Mouse (Mus musculus) left cerebral cortex, adult 2 months (tissue): ENCODE measurements around the gene Gnao1. TPM values are rescaled to one million over a fixed set of nuclear protein-coding genes. Genes with fewer than 3 reads are reported as not detected.
A peak's percentile ranks its signal among the peaks of the same experiment; 100 is the strongest.

ENCODE experiments used
- DNase-seq, 2 experiments: peaks; one replicate each; pipeline ENCODE4 v3.0.0; 2021 to 2022; ENCODE audit warnings: low spot score in 2 of 2, mixed read lengths in 1 of 2; ENCODE audit errors: extremely low spot score in 1 of 2
- H3K27ac ChIP-seq: fragments of 200-600 bp; 2 replicates; pipeline ENCODE4 v1.8.1; 2022
- H3K4me3 ChIP-seq: fragments of 200-600 bp; 2 replicates; pipeline ENCODE4 v1.8.1; 2022
- CTCF ChIP-seq: fragments of 200-600 bp; IDR thresholded peaks from 2 replicates; pipeline ENCODE4 v1.8.1; 2022; ENCODE audit warnings: antibody characterized with exemption, mild to moderate bottlenecking, moderate library complexity
- intact Hi-C: fragments of 180-260 bp; cut with DNase I; formaldehyde crosslinking; loops from one replicate; pipeline ENCODE4 v1.15.1; 2025
- microRNA-seq, 2 experiments: library from miRNA; unstranded; fragments of <30 nt; microRNA quantifications; one replicate each; pipeline ENCODE4 v1.2.0; 2021
- total RNA-seq, 2 experiments: library from RNA; stranded (reverse); gene quantifications; 2 replicates each; pipeline ENCODE4 v1.2.3; 2021

Gnao1 gene
- total RNA-seq, 2 experiments from 2014 or later = 679 to 734 TPM

DNA sequence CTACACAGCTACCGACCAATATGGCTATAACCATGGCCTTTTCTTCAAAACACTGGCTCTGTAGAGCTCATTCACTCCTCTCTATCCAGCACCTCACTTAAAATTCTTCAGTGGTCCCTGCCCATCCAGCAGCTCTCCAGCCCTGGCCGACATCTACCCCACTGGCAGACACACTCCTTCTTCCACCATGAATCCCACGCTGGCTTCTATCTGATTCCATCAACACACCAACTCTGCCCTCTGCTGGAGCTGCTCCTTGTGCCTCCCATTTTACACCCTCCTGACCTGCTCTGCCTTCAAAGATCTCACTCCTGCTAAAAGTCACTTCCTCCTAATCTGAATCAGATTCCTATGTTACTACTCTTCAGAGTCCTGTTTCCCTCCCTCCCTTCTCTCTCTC is 174.1 kb downstream of the Gnao1 start:
- DNase-seq = peak in 1 of 2 experiments; percentile 22
- intact Hi-C loops = no loop called here
- TF ChIP-seq CTCF = peak; percentile 45
- Histone ChIP-seq H3K4me3 (no peak overlapping the region), H3K27ac (no peak overlapping the region)

DNA sequence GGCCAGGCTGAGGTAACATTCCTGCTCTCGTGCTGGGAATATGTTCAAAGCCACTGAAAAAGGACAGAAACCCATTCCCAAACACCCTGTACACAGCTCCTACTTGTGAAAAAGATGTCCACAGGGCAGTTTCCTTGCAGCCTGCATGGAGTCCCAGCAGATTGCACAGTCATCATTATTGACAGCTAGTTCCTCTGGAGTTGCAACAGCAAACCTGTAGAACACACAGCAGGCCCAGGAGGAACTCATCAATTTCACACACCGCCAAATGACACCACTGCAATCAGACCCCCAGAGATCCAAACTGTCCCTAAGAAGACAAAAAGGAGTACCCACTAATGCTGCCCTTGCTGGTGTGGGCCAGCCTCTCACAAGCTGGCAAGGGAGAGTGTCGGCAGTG is 175.0 kb downstream of the Gnao1 start:
- intact Hi-C loops = no loop called here
- peak in 1 of 2 experiments; percentile 5 for DNase-seq
- H3K27ac ChIP-seq = no peak overlapping the region
- TF ChIP-seq CTCF = no peak
- no peak overlapping the region for H3K4me3 ChIP-seq

DNA sequence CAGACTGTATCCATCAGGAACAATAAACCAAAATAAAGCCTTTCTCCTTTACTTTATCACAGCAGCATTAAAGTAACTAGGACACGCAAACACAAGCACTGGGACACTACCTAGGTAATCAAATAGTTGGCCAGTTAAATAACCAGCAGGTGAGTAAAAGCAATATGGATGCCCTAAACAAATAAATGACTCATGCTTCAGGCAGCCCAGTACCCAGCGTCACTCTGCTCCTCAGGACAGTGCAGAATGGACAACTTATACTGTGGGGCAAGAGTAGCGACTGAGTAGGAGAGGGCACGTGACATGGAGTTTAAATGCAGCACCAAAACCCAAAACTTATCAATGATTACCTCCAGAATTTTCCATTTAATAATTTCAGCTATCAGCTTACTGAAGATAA is 180.0 kb downstream of the Gnao1 start:
- H3K27ac ChIP-seq = no peak overlapping the region
- intact Hi-C loops = no loop called here
- DNase-seq = peak in 1 of 2 experiments; percentile 2
- TF ChIP-seq CTCF = no peak
- H3K4me3 ChIP-seq = no peak overlapping the region

DNA sequence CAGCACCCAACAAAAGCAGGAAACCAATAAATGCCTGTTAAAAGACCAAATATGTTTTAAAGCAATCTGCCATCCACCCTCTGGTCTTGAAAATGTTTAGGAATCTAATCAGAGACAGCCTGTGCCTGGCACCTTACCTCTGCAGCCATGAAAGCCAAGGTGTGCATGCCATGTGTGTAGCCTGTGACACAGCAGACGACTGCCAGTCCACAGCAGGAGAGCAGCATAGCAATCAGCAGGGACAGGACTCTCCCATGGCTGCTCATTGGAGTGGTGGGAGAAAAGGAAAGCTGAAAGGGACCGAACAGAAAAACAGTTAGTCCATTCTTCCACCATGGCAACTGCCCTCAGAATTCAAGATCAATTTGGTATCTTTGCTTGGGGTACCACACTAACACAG is 189.2 kb downstream of the Gnao1 start:
- Histone ChIP-seq H3K4me3 (no peak overlapping the region), H3K27ac (no peak overlapping the region)
- TF ChIP-seq CTCF = no peak
- no peak for DNase-seq
- intact Hi-C loops = no loop called here

DNA sequence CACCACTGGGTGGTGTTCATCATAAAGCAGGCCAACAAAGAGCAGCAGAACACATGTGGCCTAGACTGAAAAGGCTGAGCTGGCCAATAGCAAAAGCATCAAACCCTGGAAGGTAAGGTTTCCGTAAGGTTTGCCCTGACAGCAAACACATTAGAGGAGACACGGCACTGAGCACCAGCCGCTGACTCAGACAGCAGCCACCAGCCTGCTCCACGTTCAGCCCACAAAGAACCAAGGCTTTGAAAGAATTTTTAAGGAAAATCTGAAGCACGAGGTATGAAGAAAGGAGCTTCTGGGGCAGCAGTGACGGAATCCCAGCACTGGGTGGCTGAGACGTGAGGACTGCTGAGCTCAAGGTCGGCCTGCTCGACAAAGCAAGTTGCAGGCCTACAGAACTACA is 194.4 kb downstream of the Gnao1 start:
- no peak for DNase-seq
- TF ChIP-seq CTCF = no peak
- intact Hi-C loops = no loop called here
- Histone ChIP-seq H3K4me3 (no peak overlapping the region), H3K27ac (peak overlapping the region; percentile 36; the same call in 1 of the 2 replicates)

DNA sequence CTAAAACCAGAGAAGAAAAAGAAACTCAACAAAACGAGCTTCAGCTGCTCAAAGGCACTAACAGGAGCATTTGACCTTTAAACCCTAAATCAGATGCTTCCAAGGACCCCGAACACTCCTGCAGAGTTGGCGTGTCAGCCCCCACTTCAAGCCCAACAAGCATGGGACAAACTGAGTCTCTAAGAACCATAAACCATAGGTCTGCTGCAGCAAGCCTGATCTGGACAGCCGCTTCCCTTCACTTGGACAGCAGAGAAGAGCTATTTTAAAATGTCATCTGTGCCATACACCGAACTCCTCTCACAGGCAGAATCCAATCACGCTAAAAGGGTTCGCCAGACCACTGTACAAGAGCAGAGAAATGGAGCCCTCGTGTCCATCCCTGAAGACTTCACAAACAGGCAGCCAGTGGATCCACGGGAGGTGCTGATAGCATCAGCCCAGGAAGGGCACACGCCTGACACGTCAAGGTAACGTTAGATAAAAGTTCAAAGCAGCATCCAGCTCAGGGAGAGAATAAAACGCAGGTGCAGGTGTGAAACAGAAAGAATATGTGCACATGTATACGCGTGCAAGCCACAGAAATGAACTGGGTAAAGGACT is 199.6 kb downstream of the Gnao1 start:
- no peak for DNase-seq
- TF ChIP-seq CTCF = no peak
- intact Hi-C loops = no loop called here
- Histone ChIP-seq H3K4me3 (no peak overlapping the region), H3K27ac (no peak overlapping the region; the same call in 1 of the 2 replicates)

DNA sequence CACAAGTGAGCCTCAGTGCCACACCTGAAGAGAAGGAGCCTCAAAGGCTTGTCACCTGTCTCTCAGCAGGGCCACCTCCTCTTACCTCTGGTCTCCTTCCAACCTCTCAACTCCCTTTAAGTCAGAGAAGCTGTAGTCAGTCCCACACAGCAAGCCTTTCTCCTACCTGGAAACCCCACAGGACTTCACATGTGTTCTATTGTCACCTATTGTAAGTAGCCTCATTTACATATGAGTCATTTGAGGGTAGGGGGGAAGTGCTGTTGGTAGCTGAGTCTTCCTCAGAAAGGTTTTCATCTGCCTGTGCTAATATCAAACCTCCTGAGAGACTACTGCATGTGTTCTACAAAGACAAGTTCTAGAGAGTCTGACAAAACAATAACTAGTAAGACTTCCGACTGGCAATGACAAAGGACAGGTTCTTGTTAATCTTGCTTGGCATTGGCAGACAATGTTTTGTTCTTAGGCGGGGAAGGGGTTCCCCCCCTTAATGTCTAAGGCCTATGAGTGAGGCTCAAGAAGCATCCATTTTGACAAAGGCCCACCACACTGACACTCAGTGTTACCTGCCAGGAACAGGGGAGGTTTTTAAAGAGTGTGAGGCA is 200.4 kb downstream of the Gnao1 start:
- H3K27ac ChIP-seq = no peak overlapping the region
- no peak for TF ChIP-seq CTCF
- intact Hi-C loops = no loop called here
- H3K4me3 ChIP-seq = no peak overlapping the region; the same call in 1 of the 2 replicates
- DNase-seq = no peak

DNA sequence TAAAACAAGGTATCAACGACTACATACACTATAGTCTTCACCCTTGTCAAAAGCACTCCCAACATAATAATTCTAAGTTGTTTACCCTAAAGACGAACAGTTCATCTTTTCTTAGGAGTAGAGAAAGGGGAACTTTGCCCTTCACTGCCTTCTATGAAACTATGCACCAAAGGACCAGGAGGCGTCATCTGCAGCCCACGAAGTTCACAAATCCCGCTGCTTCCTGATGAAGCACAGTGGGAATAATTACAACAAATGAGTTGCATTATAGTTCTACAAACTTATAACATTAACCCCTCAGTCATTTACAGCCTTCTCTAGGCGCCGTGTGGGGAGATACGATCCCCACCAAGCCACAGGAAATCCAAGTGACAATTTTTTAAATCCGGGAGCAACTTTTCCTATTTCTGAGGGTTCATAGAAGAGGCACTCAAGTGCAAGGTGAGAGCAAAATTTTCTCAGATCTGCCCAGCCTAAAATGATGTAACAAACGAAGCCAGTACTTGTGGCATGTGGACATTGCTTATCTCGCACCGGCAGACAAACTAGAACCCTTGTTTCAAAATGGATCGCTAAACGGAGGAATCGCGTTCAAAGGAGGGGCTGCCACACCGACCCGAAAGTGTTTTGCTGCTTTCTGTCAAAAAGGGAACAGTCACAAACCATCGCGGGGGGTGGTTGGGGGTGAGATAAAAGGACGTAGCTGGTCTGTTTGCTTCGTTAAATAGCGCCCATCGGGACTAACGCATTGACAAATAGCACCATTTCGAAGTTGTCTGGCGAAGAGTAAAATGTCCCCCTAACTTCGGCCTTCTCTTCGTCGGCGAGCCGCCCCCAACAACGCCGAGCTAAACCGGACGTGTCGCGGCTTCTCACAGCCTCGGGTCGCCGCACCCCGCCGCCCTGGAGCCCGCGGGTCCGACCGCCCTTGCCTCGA is 201.6 kb downstream of the Gnao1 start:
- intact Hi-C loops = loop anchor here (2.0 kb wide), 1 partner anchor 25 kb away; the partner anchor contains the start of genes Nudt21 and Ogfod1
- TF ChIP-seq CTCF = no peak
- DNase-seq = no peak
- Histone ChIP-seq H3K4me3 (peak overlapping the region; percentile 87), H3K27ac (peak overlapping the region; percentile 94)

DNA sequence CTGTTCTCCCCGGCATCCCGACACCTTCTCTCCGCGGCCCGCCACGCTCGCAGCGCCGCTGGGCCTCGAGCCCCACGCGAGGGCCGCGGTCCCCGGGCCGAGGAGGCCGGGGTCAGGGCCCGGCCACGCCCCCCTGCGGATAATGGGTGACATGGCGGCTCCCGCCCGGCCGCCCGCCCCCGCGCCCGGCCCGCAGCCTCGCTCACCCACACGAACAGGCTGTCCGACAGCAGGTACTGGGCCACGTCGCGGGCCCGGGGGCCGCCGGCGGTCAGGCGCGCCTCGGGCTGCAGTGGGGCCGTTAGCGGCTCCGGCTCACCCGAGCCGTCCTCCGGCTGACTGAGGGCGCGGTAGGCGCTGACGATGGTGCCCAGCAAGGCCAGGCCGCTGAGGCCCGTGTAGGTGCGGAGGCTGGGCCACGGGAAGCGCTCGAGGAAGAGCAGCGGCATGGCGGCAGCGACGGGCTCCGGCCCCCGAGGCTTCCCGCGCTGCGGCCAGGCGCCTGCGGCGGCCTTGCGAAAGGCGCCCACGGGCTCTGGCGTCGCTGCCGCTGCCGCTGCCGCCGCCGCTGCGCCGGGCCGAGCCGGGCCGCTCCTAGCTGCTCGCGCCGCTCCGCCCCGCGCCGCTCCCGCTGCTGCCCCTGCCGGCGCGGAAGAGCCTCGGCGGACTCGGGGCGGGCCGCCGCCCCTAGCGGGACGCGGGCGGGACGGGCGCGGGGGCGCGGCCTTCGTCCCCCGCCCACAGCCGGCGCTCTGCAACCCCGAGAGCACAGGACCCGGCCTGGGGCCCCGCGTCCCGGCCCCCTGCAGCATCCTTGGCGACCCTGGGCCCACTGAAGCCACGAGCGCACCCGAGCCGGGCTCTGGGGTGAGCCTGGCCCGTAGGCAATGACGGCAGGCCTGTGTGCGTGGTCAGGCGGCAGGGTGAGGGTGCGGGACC is 202.5 kb downstream of the Gnao1 start, which contains the start of gene Amfr:
TSS of gene Amfr (minus strand) at position 830 of the 939 bp plus-strand sequence.
- peak; percentile 50 to 58 for DNase-seq
- Histone ChIP-seq H3K27ac (peak within 1 kb of the TSS; percentile 97), H3K4me3 (peak within 1 kb of the TSS; percentile 87)
- intact Hi-C loops = loop anchor here (2.0 kb wide), 1 partner anchor 25 kb away; the partner anchor contains the start of genes Nudt21 and Ogfod1
- peak; percentile 29 for TF ChIP-seq CTCF

DNA sequence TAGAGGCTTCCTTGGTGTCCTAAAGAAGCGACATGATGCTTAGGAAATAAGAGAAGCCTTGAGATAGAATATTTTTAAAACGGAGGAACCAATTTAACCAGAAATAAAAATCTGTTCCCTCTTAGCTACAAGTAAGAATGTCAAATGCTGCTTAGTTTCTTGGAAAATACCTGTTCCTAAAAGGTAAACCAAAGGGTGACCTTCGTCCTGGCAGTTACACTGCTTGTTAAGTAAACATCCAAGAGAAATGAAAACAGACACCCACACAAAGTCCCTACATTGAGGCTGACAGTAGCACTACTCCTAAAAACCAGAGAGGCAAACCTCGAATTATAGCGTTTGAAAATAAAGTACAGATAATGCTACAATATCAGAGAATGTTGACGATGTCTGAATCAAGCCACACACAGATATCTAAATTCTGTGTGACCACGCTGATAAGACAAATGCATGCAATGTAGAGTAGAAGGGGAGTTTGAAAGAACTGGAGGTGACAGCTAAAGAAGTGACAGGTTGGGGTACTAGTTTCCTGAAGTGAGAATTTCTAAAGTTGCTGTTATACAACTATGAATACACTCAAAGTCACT is 203.4 kb downstream of the Gnao1 start:
- Histone ChIP-seq H3K27ac (peak overlapping the region; percentile 97), H3K4me3 (peak overlapping the region; percentile 87)
- no peak for DNase-seq
- intact Hi-C loops = loop anchor here (2.0 kb wide), 1 partner anchor 24 kb away; the partner anchor contains the start of genes Nudt21 and Ogfod1
- TF ChIP-seq CTCF = no peak

Small RNA genes within 50 kb of the gene (microRNA-seq; reads per million reads assigned to microRNA genes)
- 0 reads per million in 2 experiments for gene Gm24159

Other genes with a start within 250 kb of the Gnao1 start
- gene Amfr, start 202.9 kb downstream of the Gnao1 start, total RNA-seq = 100 to 1,000 TPM; 114 to 118 TPM
- gene Nudt21, start 227.1 kb downstream of the Gnao1 start, total RNA-seq = 10 to 100 TPM; 46.3 to 51.4 TPM
- gene Ogfod1, start 227.2 kb downstream of the Gnao1 start, total RNA-seq = 100 to 1,000 TPM in 1 of 2 experiments, 10 to 100 TPM in 1; 99.2 to 104 TPM